Mouse (Mus musculus) megakaryocyte, embryonic 14.5 days (primary cell): Measurements from ENCODE around the gene Hao2.

ENCODE experiments used
- FLI1 ChIP-seq: IDR thresholded peaks from 2 replicates; pipeline ENCODE4 v1.6.1; 2012; ENCODE audit warnings: low read length, inconsistent platforms, mixed read lengths
- GATA1 ChIP-seq: IDR thresholded peaks from 3 replicates; pipeline ENCODE4 v1.6.1; 2012; ENCODE audit warnings: mixed read lengths, low read length, inconsistent platforms, borderline replicate concordance

GRCm38 (mm10) chr3:98852631-98853030 is 40.4 kb downstream of the Hao2 start:
- TF ChIP-seq GATA1 (no peak), FLI1 (no peak)
